Mouse (Mus musculus) cortical plate, adult 2 months (tissue): ENCODE results near the gene Vsnl1.

Source experiments
- CTCF ChIP-seq: fragments of 200-500 bp; IDR thresholded peaks from 2 replicates; pipeline ENCODE4 v1.5.1; 2011; ENCODE audit warnings: mild to moderate bottlenecking, control low read depth, low read length; ENCODE audit not compliant: insufficient read depth; ENCODE audit errors: extremely low read depth
- POLR2A ChIP-seq: fragments of 200-500 bp; IDR thresholded peaks from 2 replicates; pipeline ENCODE4 v1.6.1; 2011; ENCODE audit warnings: mild to moderate bottlenecking, low read length, control low read depth; ENCODE audit not compliant: insufficient read depth; ENCODE audit errors: extremely low read depth

DNA sequence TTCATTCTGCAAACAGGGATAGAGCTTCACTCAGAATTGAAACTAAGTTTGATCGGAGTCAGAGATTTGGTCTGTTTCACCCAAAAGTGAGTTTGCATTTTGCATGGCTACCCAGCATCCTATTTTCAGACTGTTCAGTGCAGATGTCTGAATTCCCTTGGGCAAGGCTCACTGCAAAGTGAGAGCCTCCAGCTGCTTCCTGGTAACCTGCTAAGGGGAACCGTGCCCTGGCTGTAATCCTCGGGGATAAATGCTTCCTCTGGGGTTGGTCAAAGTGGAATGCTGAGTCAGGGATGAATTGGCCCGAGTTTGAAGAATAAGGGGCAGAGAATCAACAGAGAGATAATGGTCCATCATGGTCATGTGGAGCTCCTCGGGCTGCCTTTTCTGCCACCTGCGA lies 71.5 kb downstream of the Vsnl1 start:
- TF ChIP-seq POLR2A (no peak), CTCF (no peak)
